Mouse (Mus musculus): ENCODE results near the gene Gjd3.

Gene Gjd3

DNA sequence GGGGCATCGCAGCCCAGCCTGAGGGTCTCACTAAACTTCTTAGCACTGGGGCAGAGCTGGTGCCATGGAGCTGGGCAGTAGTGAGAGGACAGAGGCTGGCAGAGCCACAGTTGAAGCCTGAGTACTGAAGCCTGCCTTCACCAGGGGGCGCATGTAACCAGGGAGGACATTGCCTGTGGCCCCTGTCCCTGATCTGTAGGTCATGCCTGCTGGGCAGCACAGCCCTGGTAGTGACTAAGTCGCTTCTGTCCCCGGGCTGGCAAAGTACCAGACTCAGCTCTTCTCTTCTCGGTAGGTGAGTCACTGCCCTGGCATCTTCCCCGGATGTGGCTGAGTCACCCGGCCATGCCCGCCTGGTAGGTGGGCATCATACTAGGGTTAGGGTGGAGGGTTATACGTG lies 49.7 kb downstream of the Gjd3 start:
- no peak for DNase-seq (ENCODE audit: low spot score)

- DNase-seq (ENCODE audit: low spot score) = no peak
These were observed 50.3 kb downstream of the Gjd3 start for GRCm38 (mm10) chr11:98932293-98933091.

All from ovary, postnatal 10 days (tissue).